Mouse (Mus musculus) thymus, adult 2 months (tissue): ENCODE measurements at regions not wholly inside any gene's neighbourhood (a gene's known extent, or its start where the extent isn't known, plus 50 kb on each side); places are given as distances from the start of the nearest gene placed in this dataset.

Experiments used
- DNase-seq: peaks from one replicate; pipeline ENCODE4 v3.0.0; 2021
- H3K27ac ChIP-seq: fragments of 200-500 bp; 2 replicates; pipeline ENCODE4 v1.5.1; 2012; ENCODE audit warnings: low read length, control low read depth; ENCODE audit not compliant: control insufficient read depth, insufficient read depth
- H3K27me3 ChIP-seq: fragments of 200-500 bp; 2 replicates; pipeline ENCODE4 v1.6.1; 2012; ENCODE audit warnings: mild to moderate bottlenecking, low read length, moderate library complexity, mixed read lengths; ENCODE audit not compliant: control insufficient read depth, insufficient read depth
- H3K36me3 ChIP-seq: fragments of 200-500 bp; 2 replicates; pipeline ENCODE4 v1.6.1; 2012; ENCODE audit warnings: mild to moderate bottlenecking, low read length, moderate library complexity; ENCODE audit not compliant: control insufficient read depth, insufficient read depth
- H3K4me1 ChIP-seq: fragments of 200-500 bp; replicated peaks from 2 replicates; pipeline ENCODE4 v1.6.1; 2012; ENCODE audit warnings: low read length; ENCODE audit not compliant: control insufficient read depth, insufficient read depth
- H3K4me3 ChIP-seq: fragments of 200-500 bp; 2 replicates; pipeline ENCODE4 v1.5.1; 2012; ENCODE audit warnings: mild to moderate bottlenecking, low read length, control low read depth, moderate library complexity; ENCODE audit not compliant: control insufficient read depth, insufficient read depth
- CTCF ChIP-seq: fragments of 200-500 bp; IDR thresholded peaks from 2 replicates; pipeline ENCODE4 v1.5.1; 2012; ENCODE audit warnings: mild to moderate bottlenecking, control low read depth, low read length, moderate library complexity, borderline replicate concordance; ENCODE audit not compliant: control insufficient read depth, poor library complexity, insufficient read depth; ENCODE audit errors: extremely low read depth
- POLR2A ChIP-seq: fragments of 200-500 bp; IDR thresholded peaks from 2 replicates; pipeline ENCODE4 v1.6.1; 2012; ENCODE audit warnings: mild to moderate bottlenecking, low read length, control low read depth, moderate library complexity; ENCODE audit not compliant: control insufficient read depth, poor library complexity, insufficient read depth; ENCODE audit errors: extremely low read depth
- WGBS: fragments of 180-500 bp; shearing (Covaris S2); methylation state at CpG from one replicate; pipeline ENCODE4 v1.1.7; 2018; 5-methylcytosine and 5-hydroxymethylcytosine counted together

GRCm38 (mm10) chr5:100221005-100221583 lies 61.5 kb upstream of the Tmem150c start:
- TF ChIP-seq POLR2A (no peak), CTCF (no peak)
- peaks cover 12% of the 10 kb centered on the region for H3K4me1 ChIP-seq
- DNase-seq = no peak
- H3K36me3 ChIP-seq = no peaks in the 10 kb centered on the region
- H3K4me3 ChIP-seq = no peak overlapping the region
- no peaks in the 10 kb centered on the region for H3K27me3 ChIP-seq
- 60% methylated on average over 10 of the region's 10 CpGs for whole genome bisulfite sequencing
- no peak overlapping the region for H3K27ac ChIP-seq

GRCm38 (mm10) chr5:100220320-100220719 lies 60.7 kb upstream of the Tmem150c start:
- H3K4me3 ChIP-seq = no peak overlapping the region
- H3K4me1 ChIP-seq = peaks cover 12% of the 10 kb centered on the region
- no peak for DNase-seq
- no peak for TF ChIP-seq POLR2A
- H3K27ac ChIP-seq = no peak overlapping the region
- no peaks in the 10 kb centered on the region for H3K36me3 ChIP-seq
- H3K27me3 ChIP-seq = no peaks in the 10 kb centered on the region
- 81% methylated on average over 11 of the region's 11 CpGs for WGBS

GRCm38 (mm10) chr5:100218256-100218851 lies 58.7 kb upstream of the Tmem150c start:
- Histone ChIP-seq H3K27me3 (no peaks in the 10 kb centered on the region), H3K4me1 (peaks cover 12% of the 10 kb centered on the region), H3K27ac (no peak overlapping the region), H3K36me3 (no peaks in the 10 kb centered on the region), H3K4me3 (no peak overlapping the region)
- no peak for TF ChIP-seq POLR2A
- TF ChIP-seq CTCF = no peak
- 94% methylated on average over 3 of the region's 3 CpGs for WGBS
- DNase-seq = no peak

DNA sequence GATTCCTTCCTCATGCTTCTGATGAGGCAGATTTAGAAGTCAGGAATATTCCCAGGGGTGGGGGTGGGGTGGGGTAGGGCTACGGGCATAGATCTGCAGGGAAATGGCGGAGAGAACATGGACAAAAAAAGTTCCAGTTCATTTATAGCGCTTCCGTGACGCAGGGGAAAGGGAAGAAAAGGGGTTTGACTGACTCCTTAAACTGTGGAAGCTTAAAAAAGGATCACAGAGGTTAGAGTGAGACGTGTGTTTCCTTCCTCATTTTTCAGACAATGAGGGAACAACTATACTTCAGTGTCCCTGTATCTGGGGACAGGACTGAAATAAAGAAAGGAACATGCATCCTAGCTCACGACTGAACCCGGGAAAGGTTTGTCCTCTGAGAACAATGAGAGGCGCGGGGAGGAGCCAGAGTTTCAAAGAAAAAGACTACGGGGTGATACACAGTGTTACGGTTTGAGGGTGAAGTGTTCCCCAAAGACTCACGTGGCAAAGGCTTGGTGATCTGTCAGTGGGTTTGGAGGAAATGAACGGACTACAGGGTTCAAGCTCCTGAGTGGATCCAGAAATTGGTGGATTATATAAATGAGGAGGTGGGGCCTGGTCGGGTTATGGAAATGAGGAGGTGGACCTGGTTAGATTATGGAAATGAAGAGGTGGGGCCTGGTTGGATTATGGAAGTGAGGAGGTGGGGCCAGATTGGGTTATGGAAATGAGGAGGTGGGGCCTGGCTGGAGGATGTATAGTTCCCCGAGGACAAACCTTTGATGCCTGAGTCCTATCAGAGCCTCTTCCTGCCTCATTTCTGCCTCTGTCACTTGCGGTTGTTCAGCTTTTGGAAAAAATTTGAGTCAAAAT lies 57.8 kb upstream of the Tmem150c start:
- no peak for TF ChIP-seq CTCF
- no peak for TF ChIP-seq POLR2A
- 8% methylated on average over 17 of the region's 17 CpGs for WGBS
- no peaks in the 10 kb centered on the region for H3K27me3 ChIP-seq
- H3K4me1 ChIP-seq = peaks cover 12% of the 10 kb centered on the region
- no peak overlapping the region for H3K27ac ChIP-seq
- no peaks in the 10 kb centered on the region for H3K36me3 ChIP-seq
- H3K4me3 ChIP-seq = 0 out of 2 replicates have a peak overlapping the region, but pooled peaks have one; percentile 10
- DNase-seq = peak; percentile 6

DNA sequence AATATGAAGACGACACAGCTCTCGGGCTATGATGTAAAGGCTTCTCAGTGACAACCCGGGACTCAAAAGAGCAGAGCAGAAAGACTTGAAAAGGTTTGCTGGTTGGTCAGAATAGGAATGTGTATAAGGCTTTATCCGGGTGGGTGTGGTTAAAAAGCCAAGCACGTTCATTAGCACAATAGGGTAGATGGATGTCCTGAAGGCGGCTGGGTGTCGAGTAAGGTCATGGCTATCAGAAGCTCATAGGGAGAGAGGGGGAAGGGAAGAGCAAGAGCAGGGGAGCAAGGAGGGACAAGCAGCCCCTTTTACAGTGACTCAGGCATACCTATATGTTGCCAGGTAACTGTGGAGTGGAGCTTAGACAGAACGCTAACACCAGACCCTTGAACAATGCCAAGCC lies 54.3 kb upstream of the Tmem150c start:
- Histone ChIP-seq H3K27ac (no peak overlapping the region), H3K4me1 (peaks cover 12% of the 10 kb centered on the region), H3K4me3 (no peak overlapping the region), H3K36me3 (no peaks in the 10 kb centered on the region), H3K27me3 (no peaks in the 10 kb centered on the region)
- no peak for TF ChIP-seq POLR2A
- no peak for TF ChIP-seq CTCF
- DNase-seq = no peak
- WGBS = 95% methylated on average over 8 of the region's 8 CpGs

DNA sequence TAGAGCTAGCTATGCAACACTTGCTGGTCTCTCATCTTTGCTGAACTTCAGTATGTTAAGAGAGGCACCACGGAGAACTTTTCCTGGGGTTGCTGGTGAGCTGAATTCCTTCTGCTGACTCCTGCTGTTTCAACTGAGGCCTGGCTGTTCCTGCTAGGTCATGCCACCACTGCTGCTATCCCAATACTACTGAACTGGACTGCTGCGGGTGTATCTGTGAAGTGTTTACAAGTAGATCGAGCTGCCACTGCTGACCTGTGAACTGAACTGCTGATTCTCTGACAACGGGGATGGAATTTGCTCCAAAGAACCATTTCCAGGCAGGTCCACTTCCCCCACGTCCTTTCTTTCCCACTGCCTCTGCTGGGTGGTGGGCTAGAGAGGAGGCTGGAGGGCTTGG lies 51.1 kb upstream of the Tmem150c start:
- Histone ChIP-seq H3K4me3 (no peak overlapping the region), H3K4me1 (no peaks in the 10 kb centered on the region), H3K27ac (no peak overlapping the region), H3K27me3 (no peaks in the 10 kb centered on the region), H3K36me3 (no peaks in the 10 kb centered on the region)
- TF ChIP-seq CTCF (no peak), POLR2A (no peak)
- no peak for DNase-seq
- WGBS = 97% methylated on average over 5 of the region's 5 CpGs
